Mouse (Mus musculus): ENCODE measurements at regions not wholly inside any gene's neighbourhood (a gene's known extent, or its start where the extent isn't known, plus 50 kb on each side); places are given as distances from the start of the nearest gene placed in this dataset.

DNA sequence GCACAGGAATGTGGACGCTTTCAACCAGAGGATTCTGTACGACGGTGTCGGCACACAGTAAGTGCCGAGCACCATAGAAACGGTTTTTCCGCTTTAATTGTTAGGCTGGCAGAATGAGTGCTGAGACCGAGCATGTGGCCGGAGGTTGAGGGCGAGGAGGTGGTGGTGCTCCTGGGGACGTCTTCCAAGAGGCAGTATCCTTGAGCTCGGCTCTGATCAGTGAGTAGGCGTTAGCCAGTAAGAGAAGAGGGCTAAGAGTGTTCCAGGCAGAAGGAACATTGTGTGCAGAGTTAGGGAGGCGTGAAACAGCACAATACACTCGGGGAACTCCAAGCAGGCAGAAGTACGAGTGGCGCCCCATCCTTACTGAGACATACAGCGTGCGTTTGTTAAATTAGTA, 113.5 kb upstream of the Mkln1 start:
- Histone ChIP-seq H3K27ac (no peak overlapping the region), H3K9me3 (no peaks in the 10 kb centered on the region), H3K27me3 (ENCODE audit: poor library complexity, severe bottlenecking) (no peaks in the 10 kb centered on the region), H3K36me3 (replicated peaks) (no peaks in the 10 kb centered on the region), H3K4me1 (peaks cover 21% of the 10 kb centered on the region), H3K4me3 (no peak overlapping the region)
- no peak for DNase-seq (ENCODE audit: extremely low spot score, low spot score)
- WGBS, result 92% methylated on average over 19 of the region's 19 CpGs

DNA sequence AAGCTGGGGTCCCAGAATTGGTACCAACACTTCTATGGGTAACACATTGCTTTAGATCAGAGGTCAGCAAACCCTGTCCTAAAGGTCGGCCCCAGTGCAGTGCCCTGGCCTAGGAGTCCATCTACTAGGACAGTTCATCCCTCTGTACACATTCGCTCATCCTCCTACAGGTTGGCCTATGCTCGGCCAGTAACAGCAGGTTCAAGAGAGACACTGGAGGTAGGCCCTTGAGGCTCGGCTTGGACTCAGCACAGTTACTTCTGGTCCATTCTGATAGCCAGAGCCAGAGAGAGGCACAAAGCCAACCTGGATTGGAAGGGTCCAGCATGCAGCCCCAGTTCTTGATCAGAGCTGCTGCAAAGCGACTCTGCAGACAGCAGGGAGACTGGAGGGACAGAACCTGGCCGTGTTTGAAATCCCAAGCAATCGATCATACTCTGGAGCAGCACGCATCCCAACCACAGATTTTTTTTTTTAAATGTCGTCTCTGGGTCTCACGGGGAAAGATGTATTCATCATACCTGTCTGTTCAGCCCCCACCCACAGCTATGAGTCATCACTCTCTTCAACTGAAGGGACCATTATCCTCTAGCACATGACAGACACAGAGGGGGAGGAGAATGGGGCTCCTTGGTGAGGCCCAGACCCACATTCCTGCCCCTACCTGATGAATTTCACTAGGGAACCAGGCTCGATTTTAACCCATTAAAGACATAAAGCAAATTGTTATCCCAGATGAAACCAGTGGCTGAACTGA, 112.4 kb upstream of the Mkln1 start:
- H3K36me3 ChIP-seq (replicated peaks), result no peaks in the 10 kb centered on the region
- DNase-seq (ENCODE audit: extremely low spot score, low spot score), result no peak
- 91% methylated on average over 11 of the region's 11 CpGs for WGBS

DNA sequence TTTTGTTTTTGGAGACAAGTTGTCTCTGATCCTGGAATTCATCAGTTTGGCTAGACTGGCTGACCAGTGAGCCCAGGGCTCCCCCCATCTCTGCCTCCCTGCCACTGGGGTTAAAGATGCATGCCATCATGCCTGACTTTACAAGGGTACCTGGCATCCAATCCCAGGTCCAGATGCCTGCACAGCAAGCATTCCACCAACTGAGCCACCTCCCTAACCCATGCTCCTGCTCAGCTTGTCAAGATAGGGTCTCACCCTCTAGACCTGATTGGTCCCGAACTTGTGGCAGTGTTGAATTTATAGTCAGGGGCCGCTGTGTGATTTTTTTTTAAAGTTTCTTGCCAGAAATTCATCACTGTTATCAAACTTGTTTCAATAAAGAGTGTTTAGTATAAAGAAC, 111.4 kb upstream of the Mkln1 start:
- no peaks in the 10 kb centered on the region for H3K9me3 ChIP-seq
- H3K36me3 ChIP-seq (replicated peaks), result no peaks in the 10 kb centered on the region
- H3K4me3 ChIP-seq, result no peak overlapping the region
- 94% methylated on average over 2 of the region's 2 CpGs for WGBS
- no peaks in the 10 kb centered on the region for H3K27me3 ChIP-seq (ENCODE audit: poor library complexity, severe bottlenecking)
- H3K27ac ChIP-seq, result no peak overlapping the region
- no peak for DNase-seq (ENCODE audit: extremely low spot score, low spot score)
- H3K4me1 ChIP-seq, result peaks cover 26% of the 10 kb centered on the region

More for the DNA sequence above, 112.4 kb upstream of the Mkln1 start:
- Histone ChIP-seq H3K27me3 (ENCODE audit: poor library complexity, severe bottlenecking) (no peaks in the 10 kb centered on the region), H3K4me3 (no peak overlapping the region), H3K27ac (no peak overlapping the region), H3K4me1 (peaks cover 29% of the 10 kb centered on the region), H3K9me3 (no peaks in the 10 kb centered on the region)

DNA sequence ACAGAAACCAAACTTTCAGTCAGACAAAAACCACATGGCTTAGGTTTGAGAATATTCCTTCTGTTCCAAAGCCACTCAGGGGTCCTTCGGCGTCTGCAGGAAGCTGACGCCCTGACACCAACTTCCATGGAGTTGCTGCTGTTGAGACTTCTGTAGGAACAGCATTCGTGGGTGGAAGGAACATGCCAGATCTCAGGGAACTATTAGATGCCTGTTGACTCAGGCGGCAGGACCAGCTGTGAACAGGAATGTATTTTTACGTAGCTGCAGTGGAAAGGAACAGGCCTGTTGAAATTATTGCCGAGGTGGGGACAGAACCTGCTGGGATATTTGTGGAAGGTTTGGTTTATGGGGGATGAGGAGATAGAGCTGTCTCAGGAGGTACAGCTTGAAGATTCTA, 110.8 kb upstream of the Mkln1 start:
- Histone ChIP-seq H3K27me3 (ENCODE audit: poor library complexity, severe bottlenecking) (no peaks in the 10 kb centered on the region), H3K4me1 (peaks cover 26% of the 10 kb centered on the region), H3K36me3 (replicated peaks) (no peaks in the 10 kb centered on the region), H3K4me3 (no peak overlapping the region), H3K9me3 (no peaks in the 10 kb centered on the region), H3K27ac (no peak overlapping the region)
- DNase-seq (ENCODE audit: extremely low spot score, low spot score), result no peak
- 79% methylated on average over 7 of the region's 7 CpGs for WGBS

DNA sequence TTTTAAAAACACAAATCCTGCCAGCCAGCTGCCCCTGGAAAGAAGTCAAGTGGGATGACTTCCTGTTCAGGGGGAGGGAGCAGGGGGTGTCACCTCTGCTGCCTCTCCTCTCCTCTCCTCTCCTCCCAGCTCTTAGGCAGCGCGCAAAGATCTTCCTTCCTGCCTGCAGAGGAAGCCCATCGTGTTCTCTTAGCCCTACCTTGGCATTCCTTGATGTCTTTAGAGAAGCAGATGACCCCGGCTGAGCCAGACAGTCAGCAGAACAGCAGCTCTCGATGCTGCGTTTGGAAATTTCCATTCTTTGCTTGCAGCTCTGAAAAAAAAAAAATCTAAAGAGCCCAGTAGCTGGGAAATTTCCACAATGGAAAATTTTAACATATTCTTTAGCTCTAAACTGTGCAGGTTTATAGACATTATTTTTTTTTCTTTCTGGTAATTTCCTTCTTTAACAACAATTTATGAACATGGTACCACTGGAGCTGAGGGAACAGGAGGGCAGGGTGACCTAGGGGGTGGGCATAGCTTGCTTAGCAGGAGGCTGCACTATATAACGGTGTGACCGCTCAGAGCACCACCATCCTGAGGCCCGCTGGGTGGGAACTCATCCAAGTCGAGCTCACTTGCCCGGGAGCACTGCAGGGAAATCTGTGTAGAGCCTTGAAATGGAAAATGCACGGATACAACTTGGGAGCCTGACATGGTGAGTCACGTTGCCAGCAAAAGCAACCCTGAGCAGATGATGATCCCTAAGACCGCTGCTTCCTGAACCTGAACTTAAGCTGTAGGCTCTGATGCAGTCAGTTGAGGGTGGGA, 109.9 kb upstream of the Mkln1 start:
- Histone ChIP-seq H3K4me1 (peaks cover 25% of the 10 kb centered on the region), H3K36me3 (replicated peaks) (no peaks in the 10 kb centered on the region), H3K9me3 (no peaks in the 10 kb centered on the region), H3K27me3 (ENCODE audit: poor library complexity, severe bottlenecking) (no peaks in the 10 kb centered on the region), H3K27ac (no peak overlapping the region), H3K4me3 (no peak overlapping the region)
- no peak for DNase-seq (ENCODE audit: extremely low spot score, low spot score)
- 65% methylated on average over 14 of the region's 14 CpGs for WGBS

DNA sequence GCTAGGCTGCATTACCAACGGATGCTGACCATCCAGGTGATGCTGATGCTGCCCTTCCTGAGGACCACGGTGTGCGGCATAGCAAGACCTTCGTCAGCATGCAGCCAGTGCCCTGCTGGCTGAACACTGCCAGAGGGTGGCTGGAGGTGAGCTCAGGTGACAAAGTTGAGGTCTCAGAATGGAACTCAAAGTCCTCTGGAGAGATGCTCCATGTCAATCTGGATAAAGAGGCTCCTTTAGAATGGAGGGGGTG, 109.4 kb upstream of the Mkln1 start:
- peaks cover 20% of the 10 kb centered on the region for H3K4me1 ChIP-seq
- H3K36me3 ChIP-seq (replicated peaks), result no peaks in the 10 kb centered on the region
- DNase-seq (ENCODE audit: extremely low spot score, low spot score), result no peak

DNA sequence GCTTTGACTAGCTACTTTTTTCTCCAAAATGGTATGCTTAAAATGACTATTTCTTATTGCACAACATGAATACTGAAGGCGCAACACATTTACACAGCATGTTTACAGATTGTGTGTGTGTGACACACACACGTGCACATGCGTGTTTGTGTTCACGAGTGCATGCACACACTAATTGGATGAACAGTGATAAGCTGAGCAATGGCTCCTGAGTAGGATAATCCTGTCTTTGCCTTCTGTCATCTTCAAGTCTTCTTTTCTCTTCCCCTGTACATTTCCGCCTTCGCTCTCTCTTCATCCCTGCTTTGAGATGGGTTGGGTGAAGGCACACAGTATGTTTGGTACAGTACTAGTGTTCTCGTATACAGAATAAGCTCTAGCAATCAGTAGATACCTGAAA, 106.5 kb upstream of the Mkln1 start:
- Histone ChIP-seq H3K9me3 (no peaks in the 10 kb centered on the region), H3K27me3 (ENCODE audit: poor library complexity, severe bottlenecking) (no peaks in the 10 kb centered on the region), H3K4me1 (peaks cover 18% of the 10 kb centered on the region), H3K27ac (no peak overlapping the region), H3K36me3 (replicated peaks) (no peaks in the 10 kb centered on the region), H3K4me3 (no peak overlapping the region)
- WGBS, result 89% methylated on average over 7 of the region's 7 CpGs
- no peak for DNase-seq (ENCODE audit: extremely low spot score, low spot score)

More for the DNA sequence above, 109.4 kb upstream of the Mkln1 start:
- Histone ChIP-seq H3K27me3 (ENCODE audit: poor library complexity, severe bottlenecking) (no peaks in the 10 kb centered on the region), H3K4me3 (no peak overlapping the region), H3K27ac (no peak overlapping the region), H3K9me3 (no peaks in the 10 kb centered on the region)
- WGBS, result 93% methylated on average over 4 of the region's 4 CpGs

DNA sequence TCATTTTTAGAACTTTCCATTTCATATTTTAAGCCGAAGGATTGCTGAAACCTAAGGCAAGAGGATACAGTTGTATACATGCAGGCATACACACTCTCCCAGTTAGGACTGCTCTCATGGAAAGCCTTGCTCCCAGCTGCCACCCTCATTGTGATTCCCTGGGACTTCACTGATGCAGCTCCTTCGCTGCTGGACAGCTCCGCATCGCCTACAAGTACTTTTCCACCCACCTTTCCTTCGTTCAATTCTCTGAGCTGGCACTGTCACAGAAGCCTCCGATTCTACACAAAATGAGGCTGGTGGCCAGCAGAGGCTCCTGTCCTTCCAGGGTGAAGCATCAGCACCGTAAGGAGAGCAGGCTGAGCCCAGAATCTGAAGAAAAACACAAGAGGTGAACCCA, 105.5 kb upstream of the Mkln1 start:
- DNase-seq (ENCODE audit: extremely low spot score, low spot score), result no peak
- H3K4me1 ChIP-seq, result peaks cover 13% of the 10 kb centered on the region
- no peaks in the 10 kb centered on the region for H3K36me3 ChIP-seq (replicated peaks)
- H3K27ac ChIP-seq, result no peak overlapping the region
- H3K27me3 ChIP-seq (ENCODE audit: poor library complexity, severe bottlenecking), result no peaks in the 10 kb centered on the region
- 55% methylated on average over 7 of the region's 7 CpGs for WGBS
- no peak overlapping the region for H3K4me3 ChIP-seq
- no peaks in the 10 kb centered on the region for H3K9me3 ChIP-seq

DNA sequence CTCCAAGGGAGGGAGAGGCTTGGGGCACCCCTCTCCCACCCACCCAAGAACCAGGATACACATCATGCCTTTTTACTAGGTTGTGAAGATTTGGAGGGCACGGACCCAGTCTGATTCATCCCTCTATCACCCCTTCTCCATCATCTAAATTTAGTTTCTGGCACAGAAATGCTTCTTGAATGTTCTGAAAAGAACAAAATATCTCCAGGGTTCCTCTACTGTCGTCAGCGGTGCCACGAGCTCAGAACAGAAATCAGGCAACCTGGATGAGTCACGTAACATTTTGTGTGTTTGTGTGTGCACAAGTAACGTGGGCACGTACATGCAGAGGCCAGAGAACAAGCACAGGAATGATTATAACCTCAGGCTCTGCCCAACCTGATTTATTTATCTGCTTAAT, 99.1 kb upstream of the Mkln1 start:
- no peak overlapping the region for H3K4me3 ChIP-seq
- H3K36me3 ChIP-seq (replicated peaks), result no peaks in the 10 kb centered on the region
- DNase-seq (ENCODE audit: extremely low spot score, low spot score), result no peak
- H3K4me1 ChIP-seq, result no peaks in the 10 kb centered on the region
- WGBS, result 94% methylated on average over 7 of the region's 7 CpGs
- H3K9me3 ChIP-seq, result no peaks in the 10 kb centered on the region
- no peaks in the 10 kb centered on the region for H3K27me3 ChIP-seq (ENCODE audit: poor library complexity, severe bottlenecking)
- H3K27ac ChIP-seq, result no peak overlapping the region

DNA sequence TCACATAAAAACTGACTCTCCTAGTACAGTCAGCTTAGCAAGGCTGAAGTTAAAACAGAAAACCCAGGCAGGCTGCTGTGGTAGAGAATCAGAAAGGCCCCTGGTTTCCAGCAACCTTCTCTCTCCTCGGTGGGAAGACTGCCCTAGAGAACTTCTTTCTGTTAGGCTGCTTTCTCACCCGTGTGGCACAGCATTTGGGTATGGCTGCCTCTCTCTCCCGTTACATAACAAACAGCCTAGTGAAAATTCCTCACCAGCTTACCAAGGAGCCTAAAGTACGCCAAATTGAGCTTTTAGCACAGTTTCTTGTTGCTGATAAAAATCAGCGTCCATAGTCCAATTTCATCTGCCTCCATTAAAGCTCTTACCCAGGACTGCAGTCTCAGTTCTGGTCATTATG, 92.8 kb upstream of the Mkln1 start:
- no peak overlapping the region for H3K4me3 ChIP-seq
- no peaks in the 10 kb centered on the region for H3K36me3 ChIP-seq (replicated peaks)
- H3K4me1 ChIP-seq, result no peaks in the 10 kb centered on the region
- 80% methylated on average over 5 of the region's 5 CpGs for WGBS
- no peak for DNase-seq (ENCODE audit: extremely low spot score, low spot score)
- H3K9me3 ChIP-seq, result no peaks in the 10 kb centered on the region
- no peak overlapping the region for H3K27ac ChIP-seq
- H3K27me3 ChIP-seq (ENCODE audit: poor library complexity, severe bottlenecking), result no peaks in the 10 kb centered on the region

DNA sequence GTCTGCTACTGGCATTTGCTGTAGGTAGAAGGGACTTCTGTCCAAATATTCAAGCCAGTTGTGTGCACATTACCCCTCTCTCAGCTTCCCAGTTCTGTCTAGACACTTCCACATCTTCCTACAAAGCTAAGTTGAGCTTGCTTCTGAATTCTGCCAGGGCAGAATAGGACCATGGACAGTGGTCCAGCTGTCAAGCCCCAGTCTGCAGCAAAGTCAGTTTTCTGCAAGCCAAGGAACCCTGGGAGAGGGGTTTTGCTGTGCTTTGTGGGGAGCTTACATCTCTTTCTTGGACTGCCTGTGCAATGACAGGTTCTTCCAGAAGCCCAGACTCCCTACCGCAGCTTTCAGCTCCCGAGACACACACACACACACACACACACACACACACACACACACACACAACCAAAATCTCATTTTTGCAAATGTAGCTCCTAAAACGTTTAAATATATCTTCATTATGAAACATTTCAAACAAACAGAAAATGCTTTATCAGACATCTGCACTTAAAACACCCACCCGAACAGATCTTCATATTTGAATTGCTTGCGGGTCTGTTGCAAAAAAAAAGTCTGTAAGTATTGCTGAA, 91.4 kb upstream of the Mkln1 start:
- H3K27me3 ChIP-seq (ENCODE audit: poor library complexity, severe bottlenecking), result no peaks in the 10 kb centered on the region
- no peaks in the 10 kb centered on the region for H3K4me1 ChIP-seq
- H3K27ac ChIP-seq, result no peak overlapping the region
- WGBS, result 82% methylated on average over 5 of the region's 5 CpGs
- DNase-seq (ENCODE audit: extremely low spot score, low spot score), result no peak
- no peaks in the 10 kb centered on the region for H3K9me3 ChIP-seq
- no peaks in the 10 kb centered on the region for H3K36me3 ChIP-seq (replicated peaks)
- no peak overlapping the region for H3K4me3 ChIP-seq

DNA sequence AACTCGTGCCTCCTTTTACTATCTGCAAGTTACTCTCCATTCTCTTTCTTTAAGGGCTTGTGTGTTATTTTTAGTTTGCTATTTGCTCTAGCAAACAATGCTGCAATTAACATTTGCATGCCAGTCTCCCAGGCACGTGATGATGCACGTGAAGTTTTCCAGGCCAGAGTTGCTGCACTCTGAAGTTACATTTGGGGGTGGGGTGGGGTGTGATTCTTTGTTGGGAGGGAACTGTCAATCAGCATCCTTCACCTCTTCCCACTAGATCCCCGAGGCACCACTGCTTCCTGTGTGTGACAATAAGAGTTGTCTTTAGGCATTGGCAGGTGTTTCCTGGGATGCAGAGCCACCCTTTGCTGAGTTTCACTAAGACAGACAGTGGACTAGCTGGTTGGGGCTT, 90.6 kb upstream of the Mkln1 start:
- WGBS, result 44% methylated on average over 4 of the region's 4 CpGs
- no peak for DNase-seq (ENCODE audit: extremely low spot score, low spot score)
- no peaks in the 10 kb centered on the region for H3K36me3 ChIP-seq (replicated peaks)

DNA sequence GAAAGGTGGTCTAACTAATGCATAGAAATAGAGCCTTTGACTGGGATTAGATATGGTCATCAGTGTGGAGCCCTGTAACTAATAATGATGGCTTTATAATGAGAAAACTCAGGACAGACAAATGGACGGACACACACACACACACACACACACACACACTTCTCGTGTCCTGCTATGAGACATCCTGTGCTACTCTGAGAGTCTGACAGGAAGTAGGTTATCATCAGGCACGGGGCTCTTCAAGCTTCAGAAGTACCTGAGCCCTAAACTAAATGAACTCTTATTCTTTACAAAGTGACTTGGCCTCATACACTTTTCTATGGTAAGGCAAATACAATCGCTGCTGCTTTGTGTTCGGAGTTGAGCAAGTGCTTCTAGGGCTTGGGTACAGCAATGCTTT, 87.9 kb upstream of the Mkln1 start:
- H3K27ac ChIP-seq, result no peak overlapping the region
- no peak for DNase-seq (ENCODE audit: extremely low spot score, low spot score)
- H3K9me3 ChIP-seq, result no peaks in the 10 kb centered on the region
- 86% methylated on average over 5 of the region's 5 CpGs for WGBS
- no peaks in the 10 kb centered on the region for H3K4me1 ChIP-seq
- no peaks in the 10 kb centered on the region for H3K36me3 ChIP-seq (replicated peaks)
- no peaks in the 10 kb centered on the region for H3K27me3 ChIP-seq (ENCODE audit: poor library complexity, severe bottlenecking)
- no peak overlapping the region for H3K4me3 ChIP-seq

More for the DNA sequence above, 90.6 kb upstream of the Mkln1 start:
- Histone ChIP-seq H3K4me3 (no peak overlapping the region), H3K4me1 (no peaks in the 10 kb centered on the region), H3K27me3 (ENCODE audit: poor library complexity, severe bottlenecking) (no peaks in the 10 kb centered on the region), H3K27ac (no peak overlapping the region), H3K9me3 (no peaks in the 10 kb centered on the region)

All from forebrain, embryonic 10.5 days (tissue).